Mouse (Mus musculus) kidney, postnatal 25 days (tissue): ENCODE results near the gene Bcap29.
"Not testable (repeated sequence)": the region's sequence is repeated elsewhere in the genome, so short reads cannot be mapped to it uniquely, and the experiment has no call there.

ENCODE experiments used
- DNase-seq, 2 experiments: peaks; one replicate each; pipeline ENCODE4 v3.0.0; 2021; ENCODE audit warnings: mixed read lengths in 2 of 2

The Bcap29 gene

DNA sequence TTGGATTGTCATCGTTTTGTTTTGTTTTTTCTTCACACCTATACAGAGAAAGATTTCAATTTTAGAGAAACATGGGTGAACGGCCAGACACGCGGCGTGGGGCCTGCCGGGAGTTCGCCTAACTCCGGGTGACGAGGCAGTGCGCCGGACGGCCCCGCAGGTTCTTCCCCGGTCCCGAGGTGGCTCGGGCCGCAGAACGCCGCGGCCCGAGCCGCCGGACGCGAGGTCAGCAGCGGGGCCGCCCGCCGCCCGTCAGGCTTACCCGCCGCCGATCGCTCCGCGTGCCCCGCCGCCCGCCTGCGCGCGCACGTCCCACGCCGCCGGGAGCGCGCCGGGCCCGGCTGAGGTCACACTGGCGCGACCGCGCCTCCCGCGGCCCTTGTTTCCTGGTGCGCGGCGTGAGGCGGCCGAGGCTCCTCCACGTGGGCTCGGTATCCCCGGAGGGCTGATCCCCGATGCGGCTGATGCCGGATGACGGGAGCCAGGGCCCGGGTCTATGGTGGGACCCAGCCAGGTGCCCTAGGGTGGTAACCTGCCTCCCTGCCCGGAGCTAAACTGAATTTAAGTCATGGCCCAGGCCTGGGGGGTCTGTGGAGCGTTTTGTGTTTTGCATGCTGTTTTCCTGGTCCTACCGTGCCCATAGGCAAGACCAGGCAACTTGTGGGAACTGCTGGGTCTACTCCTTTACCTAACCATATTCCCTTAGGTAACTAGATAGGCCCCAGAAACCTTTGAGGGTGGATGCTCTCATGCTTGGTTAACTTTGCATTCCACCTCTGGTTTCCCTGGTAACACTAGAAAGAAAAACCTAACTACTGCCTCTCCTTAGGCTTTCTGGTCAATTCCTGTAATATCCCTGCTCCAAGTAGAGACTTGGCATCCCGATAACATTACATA, at the start of gene Bcap29:
TSS of gene Bcap29 (minus strand) at position 316 of the 897 bp plus-strand sequence.
- DNase-seq, result peak; percentile 77 to 90

- DNase-seq, result no peak
Observed at GRCm38 (mm10) chr12:31667187-31667586, 32.7 kb upstream of the Bcap29 start.

GRCm38 (mm10) chr12:31665999-31666398, 31.5 kb upstream of the Bcap29 start:
- no peak for DNase-seq

- no peak for DNase-seq
Observed at GRCm38 (mm10) chr12:31656841-31657240, 22.4 kb upstream of the Bcap29 start.

DNA sequence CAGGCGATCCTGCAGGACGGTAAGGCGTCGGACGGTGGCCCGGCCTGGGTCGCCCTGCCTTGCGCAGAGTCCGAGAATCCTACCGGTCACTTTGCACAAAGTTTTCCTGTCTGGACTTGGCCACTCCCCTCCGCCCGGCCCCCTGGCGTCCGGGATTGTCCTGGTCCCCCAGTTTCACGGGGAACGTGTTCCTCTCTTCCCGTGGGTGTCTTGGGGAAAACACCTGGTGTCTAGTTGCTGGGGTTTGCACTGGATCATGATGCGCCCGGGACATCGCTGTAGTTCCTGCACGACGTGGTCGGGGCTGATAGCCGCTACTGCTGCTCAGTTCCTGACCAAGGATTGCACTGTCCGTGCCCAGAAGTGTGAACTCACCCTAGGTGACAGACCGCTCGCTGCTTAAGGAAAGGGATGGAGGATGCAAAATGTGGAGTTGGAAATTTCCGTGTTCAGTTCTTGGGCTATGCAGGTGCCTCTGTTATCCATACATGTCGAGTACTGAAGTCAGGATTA, 20.6 kb upstream of the Bcap29 start:
- no peak for DNase-seq

DNA sequence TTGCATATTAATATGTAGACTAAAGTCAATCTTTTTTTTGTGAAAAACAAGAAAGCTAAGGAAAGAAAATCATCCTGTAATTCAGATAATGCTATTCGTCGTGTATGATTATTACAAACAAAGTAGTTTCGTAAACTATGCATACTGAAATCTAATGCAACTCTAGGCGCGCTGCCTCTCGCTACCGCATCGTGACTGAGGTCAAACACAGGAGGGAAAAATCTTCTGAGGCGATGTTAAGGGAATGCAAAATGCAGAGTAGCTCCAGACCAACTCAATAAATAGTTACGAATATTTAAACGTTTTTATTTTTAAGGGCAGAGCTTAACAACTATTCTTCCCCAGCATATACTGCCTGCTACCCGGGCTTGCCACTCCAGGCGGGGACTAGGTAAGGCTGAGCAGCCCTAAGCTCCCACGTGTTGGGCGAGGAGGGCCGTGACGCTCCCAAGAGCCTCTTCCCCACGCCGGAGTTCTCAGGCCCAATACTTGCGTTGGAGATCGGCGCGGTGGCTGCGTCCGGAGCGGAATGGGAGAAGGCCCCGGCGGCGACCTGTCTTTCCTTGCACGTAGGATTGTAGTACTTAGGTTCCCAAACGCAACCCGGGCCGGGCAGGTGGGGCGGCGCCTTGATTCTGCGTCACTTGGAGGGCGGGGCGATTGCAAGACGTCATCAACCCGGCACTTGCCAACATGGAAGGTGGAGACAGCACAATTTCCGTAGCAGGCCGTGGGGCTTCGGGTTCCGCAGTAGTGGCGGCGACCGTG, 19.9 kb upstream of the Bcap29 start, which contains the start of the genes Dus4l and Cog5:
TSS of gene Dus4l (minus strand) at position 630 of the 768 bp plus-strand sequence.
TSS of gene Cog5 (plus strand) at position 673 of the 768 bp plus-strand sequence.
- DNase-seq, result peak; percentile 96 to 97

DNA sequence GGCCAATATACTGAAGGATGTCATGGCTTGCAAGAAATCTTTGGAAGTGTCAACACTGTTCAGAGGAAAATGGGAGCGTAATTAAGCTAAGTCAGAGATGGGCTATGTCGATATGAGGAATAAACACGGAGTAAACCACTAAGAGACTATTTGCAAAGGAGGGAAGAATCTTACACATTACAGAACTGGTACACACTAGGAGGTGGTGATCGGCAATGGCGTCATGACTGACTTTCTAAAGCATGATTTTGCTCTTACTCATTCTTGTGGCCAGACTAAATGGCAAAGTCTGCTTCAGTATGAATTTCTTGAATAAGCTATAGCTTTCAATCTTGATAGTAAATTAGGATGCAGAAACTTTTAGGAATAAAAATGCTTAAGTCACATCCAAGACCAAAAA, 19.2 kb upstream of the Bcap29 start:
- DNase-seq, result no peak

GRCm38 (mm10) chr12:31635240-31635607, 766 bp upstream of the Bcap29 start:
- no peak for DNase-seq

DNA sequence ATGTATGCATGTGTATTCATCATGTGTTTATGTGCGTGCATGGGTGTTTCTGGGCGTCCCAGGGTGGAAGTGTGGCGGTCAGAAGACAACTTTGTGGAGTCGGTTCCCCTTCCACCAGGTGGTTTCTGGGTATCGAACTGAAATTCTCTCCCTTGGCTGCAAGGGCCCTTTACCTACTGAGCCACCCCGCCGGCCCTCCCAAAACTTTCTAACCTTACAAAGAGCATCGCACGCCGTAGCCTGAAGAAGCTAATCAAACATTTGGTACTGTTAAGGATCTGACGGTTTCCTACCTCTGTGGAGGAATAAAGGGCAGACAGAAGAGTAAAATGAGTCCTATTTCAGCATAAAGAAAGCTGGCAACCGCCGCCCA, 502 bp downstream of the Bcap29 start:
- peak in 1 of 2 experiments; percentile 8 for DNase-seq

DNA sequence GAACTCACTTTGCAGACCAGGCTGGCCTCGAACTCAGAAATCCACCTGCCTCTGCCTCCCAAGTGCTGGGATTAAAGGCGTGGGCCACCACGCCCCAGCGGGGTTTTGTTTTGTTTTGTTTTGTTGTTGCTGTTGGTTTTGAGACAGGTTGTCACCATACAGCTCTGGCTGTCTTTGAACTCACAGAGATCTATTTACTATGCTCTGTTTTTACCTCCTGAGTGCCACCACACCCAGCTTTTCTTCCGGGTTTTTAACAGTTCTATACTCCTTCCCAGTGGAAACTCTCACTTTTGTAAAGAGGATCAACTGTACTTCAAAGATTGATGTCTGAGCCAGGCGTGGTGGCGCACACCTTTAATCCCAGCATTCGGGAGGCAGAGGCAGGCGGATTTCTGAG, 6.1 kb downstream of the Bcap29 start:
- DNase-seq, result not testable (repeated sequence)

- DNase-seq, result no peak
Observed at GRCm38 (mm10) chr12:31625016-31625415, 9.4 kb downstream of the Bcap29 start.

DNA sequence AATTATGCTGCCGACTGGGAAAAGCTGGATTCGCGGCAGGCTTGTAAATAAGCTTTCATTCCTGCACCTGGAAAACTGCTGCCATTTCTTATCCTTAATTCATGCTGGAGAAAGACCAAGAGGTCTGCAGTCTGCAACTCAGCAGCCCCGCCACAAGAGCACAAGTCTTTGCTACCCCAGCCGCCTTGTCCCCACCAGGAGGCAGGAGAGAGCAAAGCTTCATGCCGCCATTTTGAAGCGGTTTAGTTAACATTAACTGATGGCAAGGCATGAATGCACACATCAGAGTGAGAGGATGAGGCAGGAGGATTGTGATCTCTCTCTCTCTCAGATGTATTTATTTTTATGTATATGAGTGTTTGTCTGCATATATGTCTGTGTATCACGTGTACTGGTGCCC, 14.4 kb downstream of the Bcap29 start:
- DNase-seq, result no peak

GRCm38 (mm10) chr12:31613353-31613752, 21.1 kb downstream of the Bcap29 start:
- DNase-seq, result no peak

DNA sequence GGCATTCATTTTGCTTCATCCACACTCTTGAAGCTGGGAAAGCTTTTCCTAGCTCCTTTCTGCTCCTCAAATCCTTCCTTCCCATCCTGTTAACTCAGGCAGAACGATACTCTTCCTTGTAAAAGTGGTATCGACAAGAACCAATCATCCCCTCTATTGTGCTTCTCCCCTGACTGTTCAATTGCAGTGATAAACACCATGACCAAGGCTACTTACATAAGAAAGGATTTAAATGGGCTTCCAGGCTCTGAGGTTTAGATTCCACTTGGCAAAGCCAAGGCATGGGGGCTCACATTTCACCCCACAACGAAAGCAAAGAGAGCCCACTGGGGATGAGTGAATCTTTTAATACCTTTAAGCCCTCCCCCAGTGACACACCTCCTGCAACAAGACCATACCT, 26.3 kb downstream of the Bcap29 start:
- DNase-seq, result no peak

DNA sequence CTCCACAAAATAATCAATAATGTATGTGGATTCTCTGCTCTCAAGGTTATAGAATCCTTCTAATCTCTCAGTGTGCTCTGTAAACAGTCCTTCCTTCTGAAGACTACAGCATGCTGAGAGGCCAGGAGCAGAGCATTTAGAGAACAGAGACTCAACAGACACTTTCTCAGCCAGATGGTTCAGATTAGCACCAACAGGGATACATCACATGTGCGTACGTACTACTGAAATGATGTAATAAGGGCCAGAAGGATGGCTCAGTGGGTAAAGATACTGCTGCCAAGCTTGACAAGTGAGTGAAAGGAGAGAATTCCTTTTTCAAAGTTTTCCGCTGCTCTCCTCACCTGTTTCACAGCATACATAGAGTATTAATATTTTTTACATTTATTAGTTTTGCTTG, 29.6 kb downstream of the Bcap29 start:
- DNase-seq, result no peak

GRCm38 (mm10) chr12:31603586-31603985, 30.9 kb downstream of the Bcap29 start:
- no peak for DNase-seq

DNA sequence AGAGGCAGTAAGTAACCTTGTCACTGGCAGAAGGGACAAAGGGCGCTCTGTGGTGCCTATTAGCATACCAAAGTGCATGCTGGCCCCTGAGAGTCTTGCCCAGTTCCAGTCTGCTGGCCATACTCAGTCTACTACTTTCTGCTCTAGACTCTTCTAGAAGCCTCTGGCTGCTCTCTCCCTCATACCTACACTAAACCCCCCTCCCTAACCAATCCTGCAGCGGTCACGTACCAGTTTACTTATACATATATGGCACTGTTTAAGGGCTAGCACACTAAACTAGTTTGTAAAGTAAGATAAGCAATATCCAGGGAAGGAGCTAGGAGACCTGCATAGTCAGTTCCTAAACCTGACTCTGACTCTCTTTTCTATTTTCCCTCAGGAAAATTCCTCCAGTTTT, 40.2 kb downstream of the Bcap29 start:
- peak; percentile 9 to 48 for DNase-seq

DNA sequence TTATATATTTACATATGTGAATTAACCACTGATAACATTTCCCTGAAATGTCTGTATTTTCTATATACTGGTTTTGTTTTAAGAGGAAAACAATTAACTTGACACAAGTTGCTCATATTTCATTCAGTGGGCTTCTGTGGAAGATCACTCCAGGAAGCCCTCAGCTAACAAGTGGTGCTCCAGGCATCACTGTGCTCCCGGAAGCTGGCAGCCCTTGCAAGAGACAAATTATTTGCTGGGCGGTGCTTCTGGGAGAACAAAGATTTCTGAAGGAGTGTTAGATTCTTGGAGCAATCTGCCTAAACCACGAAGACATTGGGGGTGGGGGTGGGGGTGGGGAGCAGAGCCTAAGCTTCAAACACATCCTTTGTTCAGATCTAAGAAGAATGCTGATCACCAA, 42.4 kb downstream of the Bcap29 start:
- no peak for DNase-seq

DNA sequence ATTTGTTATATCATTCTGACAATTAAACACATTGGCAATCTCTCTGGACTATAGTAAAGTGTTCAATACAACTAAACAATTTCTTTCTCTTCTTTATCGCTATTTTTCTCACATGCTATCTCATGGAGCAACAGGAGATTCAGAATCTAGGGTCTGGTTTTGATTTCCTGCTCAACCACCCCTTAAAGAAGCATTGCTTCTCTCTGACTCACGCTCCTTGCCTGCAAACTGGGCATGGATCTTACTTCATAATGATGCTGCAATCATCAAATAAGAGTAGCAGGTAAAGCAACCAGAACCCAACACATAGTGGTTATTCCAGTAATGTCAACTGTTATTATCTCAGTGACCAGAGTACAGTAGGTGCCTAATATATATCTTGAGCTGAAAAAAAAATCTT, 50.7 kb downstream of the Bcap29 start:
- no peak for DNase-seq

DNA sequence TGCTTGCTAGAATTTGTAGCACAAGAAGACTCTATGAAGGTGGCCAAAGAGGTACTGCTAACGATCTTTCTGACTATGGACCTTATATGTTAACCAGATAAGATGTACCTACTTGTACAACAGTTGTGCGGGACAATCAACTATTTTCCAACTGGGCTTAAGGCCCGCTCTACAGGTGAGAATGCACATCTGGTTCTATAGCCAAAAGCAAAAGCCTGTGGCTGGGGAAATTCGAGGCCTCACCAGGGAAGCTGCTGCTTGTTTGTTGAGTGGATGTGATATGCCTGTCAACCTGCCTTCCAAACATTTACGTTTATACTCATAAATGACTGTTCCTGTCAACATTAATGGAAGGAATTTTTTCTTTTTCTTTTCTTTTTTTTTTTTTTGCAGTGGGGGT, 52.4 kb downstream of the Bcap29 start:
- no peak for DNase-seq

DNA sequence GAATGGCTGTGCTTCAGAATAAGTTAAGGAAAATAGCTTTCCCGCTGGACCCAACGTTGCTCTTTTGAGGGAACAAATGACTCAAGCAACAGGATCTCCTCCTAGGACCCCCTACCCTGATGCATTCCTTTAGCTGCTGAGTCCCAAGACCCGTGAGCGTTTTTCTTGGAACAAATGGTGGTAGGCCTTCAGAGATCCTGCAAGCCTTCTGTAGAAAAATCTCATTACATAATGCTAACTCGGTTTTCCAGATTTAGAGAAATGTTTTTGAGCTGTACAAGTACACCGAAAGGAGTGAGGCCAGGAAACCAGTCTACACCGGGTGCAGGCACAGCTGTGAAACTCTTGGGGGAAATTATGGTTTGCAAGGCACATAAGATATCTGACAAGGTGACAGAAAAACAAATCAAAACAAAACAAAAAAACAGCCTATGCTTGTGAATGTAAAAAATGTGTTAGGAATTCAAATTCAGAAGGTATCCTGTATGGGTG, 53.1 kb downstream of the Bcap29 start:
- no peak for DNase-seq

DNA sequence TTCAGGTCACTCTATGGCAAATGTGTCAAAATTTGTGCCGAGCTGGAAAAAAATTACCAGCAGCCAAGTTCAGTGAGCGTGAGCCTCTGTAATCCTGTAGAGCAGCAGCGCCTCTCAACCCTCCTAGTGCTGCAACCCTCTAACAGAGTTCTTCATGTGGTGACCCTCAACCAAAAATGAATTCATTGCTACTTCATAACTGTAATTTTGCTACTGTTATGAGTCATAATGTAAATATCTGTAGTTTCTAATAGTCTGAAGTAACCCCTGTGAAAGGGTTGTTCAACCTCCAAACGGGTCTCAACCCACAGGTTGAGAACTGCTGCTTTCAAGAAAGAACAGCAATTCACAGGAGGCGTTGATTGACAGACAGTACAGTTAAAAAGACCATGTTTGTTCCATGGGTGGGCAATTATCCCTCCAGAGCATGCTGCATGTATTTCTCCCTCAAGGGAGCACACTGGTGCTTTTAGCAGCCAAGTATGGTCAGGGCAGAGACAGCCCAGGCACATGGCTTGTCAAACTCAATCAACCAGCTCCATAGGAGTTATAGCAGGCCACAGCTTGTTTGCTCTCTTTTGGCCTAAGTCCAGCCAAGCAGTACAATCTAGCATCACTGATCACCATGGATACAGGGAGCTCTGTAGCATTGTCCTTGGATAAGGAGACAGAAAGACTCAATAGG, 53.7 kb downstream of the Bcap29 start:
- no peak for DNase-seq
